Mouse (Mus musculus) right cerebral cortex, postnatal 14 days (tissue): ENCODE results near the gene Sipa1l1.

Experiments used
- DNase-seq: peaks from one replicate; pipeline ENCODE4 v3.0.0; 2022

Sipa1l1 gene

GRCm38 (mm10) chr12:82213056-82213455 lies 43.9 kb downstream of the Sipa1l1 start:
- no peak for DNase-seq

GRCm38 (mm10) chr12:82214916-82215315 lies 45.8 kb downstream of the Sipa1l1 start:
- DNase-seq = no peak

GRCm38 (mm10) chr12:82216801-82217553 lies 47.9 kb downstream of the Sipa1l1 start:
- no peak for DNase-seq

GRCm38 (mm10) chr12:82218201-82218600 lies 49.1 kb downstream of the Sipa1l1 start:
- DNase-seq = no peak

GRCm38 (mm10) chr12:82220367-82221089 lies 51.4 kb downstream of the Sipa1l1 start:
- DNase-seq = no peak

- DNase-seq = no peak
These were observed 54.2 kb downstream of the Sipa1l1 start for GRCm38 (mm10) chr12:82223126-82223815.

- no peak for DNase-seq
These were observed 55.7 kb downstream of the Sipa1l1 start for GRCm38 (mm10) chr12:82224848-82225247.

GRCm38 (mm10) chr12:82225278-82225677 lies 56.2 kb downstream of the Sipa1l1 start:
- no peak for DNase-seq

GRCm38 (mm10) chr12:82225751-82226228 lies 56.7 kb downstream of the Sipa1l1 start:
- no peak for DNase-seq

- no peak for DNase-seq
These were observed 57.4 kb downstream of the Sipa1l1 start for GRCm38 (mm10) chr12:82226311-82227066.

- DNase-seq = no peak
These were observed 61.0 kb downstream of the Sipa1l1 start for GRCm38 (mm10) chr12:82230127-82230526.

- peak; percentile 68 for DNase-seq
These were observed 62.1 kb downstream of the Sipa1l1 start for GRCm38 (mm10) chr12:82231191-82231590.

- no peak for DNase-seq
These were observed 64.1 kb downstream of the Sipa1l1 start for GRCm38 (mm10) chr12:82233177-82233576.

- DNase-seq = no peak
These were observed 65.5 kb downstream of the Sipa1l1 start for GRCm38 (mm10) chr12:82234463-82235223.

GRCm38 (mm10) chr12:82237095-82237494 lies 68.0 kb downstream of the Sipa1l1 start:
- DNase-seq = no peak

GRCm38 (mm10) chr12:82237946-82238345 lies 68.8 kb downstream of the Sipa1l1 start:
- no peak for DNase-seq

- DNase-seq = no peak
These were observed 71.6 kb downstream of the Sipa1l1 start for GRCm38 (mm10) chr12:82240674-82241073.

- no peak for DNase-seq
These were observed 76.1 kb downstream of the Sipa1l1 start for GRCm38 (mm10) chr12:82245219-82245618.

GRCm38 (mm10) chr12:82246422-82246821 lies 77.3 kb downstream of the Sipa1l1 start:
- DNase-seq = no peak

- DNase-seq = no peak
These were observed 78.5 kb downstream of the Sipa1l1 start for GRCm38 (mm10) chr12:82247371-82248258.

GRCm38 (mm10) chr12:82248501-82248900 lies 79.4 kb downstream of the Sipa1l1 start:
- no peak for DNase-seq
